Mouse (Mus musculus): ENCODE data around the gene Cmbl. TPM values are rescaled to one million over a fixed set of nuclear protein-coding genes. Genes with fewer than 3 reads are reported as not detected.

The Cmbl gene
- 10 to 100 TPM; 24.8 to 26.4 TPM for total RNA-seq (2021)

DNA sequence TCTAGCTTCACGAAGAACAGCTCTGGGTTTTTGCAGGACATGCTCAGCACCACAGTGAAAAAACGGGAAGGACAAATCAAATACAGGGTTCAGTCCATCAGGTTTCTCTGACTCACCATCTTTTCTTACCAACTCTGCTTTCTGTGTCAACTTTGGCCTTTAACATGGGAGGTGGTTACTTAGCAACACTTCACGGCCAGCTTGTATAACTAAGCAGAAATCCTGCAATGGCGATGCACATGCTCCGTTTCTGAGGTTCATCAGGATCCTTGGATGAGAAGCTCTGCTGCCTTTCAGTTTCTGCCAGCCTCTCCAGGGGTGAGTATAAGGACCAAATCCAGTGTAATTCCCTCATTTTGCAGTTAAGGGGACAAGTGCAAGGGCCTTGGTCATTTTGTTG is at the start of gene Cmbl:
TSS of gene Cmbl (plus strand) at position 206 of the 400 bp plus-strand sequence.
- no peak for DNase-seq
- intact Hi-C loops (cut with DNase I) = loop anchor here (5.0 kb wide), 1 partner anchor 33 kb away; the partner anchor contains the start of gene March6

DNA sequence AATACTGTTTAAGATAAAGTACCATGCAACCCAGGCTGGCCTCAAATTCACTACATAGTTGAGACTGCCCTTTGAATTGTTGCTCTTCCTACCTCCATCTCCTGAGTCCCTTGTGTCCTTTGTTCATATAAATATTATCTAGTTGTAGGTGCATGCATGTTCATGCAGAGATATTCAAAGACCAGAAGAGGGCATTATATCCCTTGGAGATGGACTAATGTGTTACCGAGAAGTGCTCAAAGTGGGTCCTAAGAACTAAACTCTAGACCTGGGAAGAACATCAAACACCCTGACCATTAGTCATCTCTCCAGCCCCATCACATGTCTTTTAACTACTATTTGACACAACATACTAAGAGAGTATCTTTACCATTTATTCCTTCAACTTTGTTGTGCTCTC is 48.0 kb upstream of the Cmbl start:
- no peak for DNase-seq
- intact Hi-C loops (cut with DNase I) = loop anchor here (1.0 to 2.0 kb wide), 2 partner anchors 55 to 70 kb away; no protein-coding TSS in a partner anchor

DNA sequence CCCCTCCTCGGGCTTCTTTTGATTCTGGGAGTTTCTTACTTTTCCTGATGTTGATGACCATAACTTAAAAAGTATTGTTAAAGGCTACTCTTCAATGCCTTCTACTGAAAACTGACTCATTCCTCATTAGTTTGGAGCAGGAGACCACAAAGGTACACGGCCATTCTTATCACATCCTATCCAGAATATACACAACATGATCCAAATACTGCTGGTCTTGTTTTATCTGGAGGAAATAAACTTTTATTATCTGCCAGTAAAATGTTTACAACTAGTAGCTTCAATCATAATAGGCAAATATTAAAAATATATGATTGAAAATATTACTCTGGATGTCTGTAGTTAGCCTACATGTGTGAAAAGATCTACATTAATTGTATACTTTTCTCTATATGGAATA is 46.8 kb upstream of the Cmbl start:
- no peak for DNase-seq
- intact Hi-C loops (cut with DNase I) = no loop called here

DNA sequence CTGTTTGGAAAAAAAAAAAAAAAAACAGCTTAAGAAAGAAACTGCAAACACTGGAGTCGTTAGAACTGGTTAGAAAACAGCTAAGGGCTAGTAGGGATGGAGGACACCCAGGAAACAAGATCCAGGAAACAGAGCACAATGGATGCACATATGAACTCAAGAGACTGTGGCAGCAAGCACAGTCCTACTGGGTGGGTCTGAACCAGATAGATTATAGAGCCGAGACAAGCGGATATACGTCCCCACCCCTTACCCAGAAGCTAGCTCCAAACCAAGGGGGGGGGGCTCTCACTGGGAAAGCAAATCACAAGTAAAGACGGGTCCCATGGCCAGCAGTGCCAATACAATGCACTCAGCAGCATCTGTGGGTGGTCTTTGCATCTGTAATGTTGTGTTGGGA is 46.2 kb upstream of the Cmbl start:
- intact Hi-C loops (cut with DNase I) = no loop called here
- no peak for DNase-seq

DNA sequence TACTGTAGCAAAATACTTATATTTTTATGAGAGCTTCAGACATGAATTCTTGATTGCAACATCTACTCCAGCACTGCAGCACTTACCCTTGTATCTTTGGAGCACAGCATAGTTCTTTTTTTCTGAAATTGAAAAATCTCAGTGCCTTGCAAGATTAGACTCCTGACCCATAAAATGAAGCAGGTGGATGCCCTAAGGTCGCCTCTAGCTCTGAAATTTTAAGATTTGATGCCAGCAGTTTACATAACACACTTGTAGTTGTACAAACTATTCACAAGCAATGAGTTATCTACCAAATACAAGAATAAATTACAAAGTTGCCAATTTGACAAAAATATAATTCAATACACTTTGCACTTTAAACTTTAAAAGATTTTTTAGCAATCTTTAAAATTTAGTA is 38.7 kb upstream of the Cmbl start:
- no peak for DNase-seq
- intact Hi-C loops (cut with DNase I) = no loop called here

DNA sequence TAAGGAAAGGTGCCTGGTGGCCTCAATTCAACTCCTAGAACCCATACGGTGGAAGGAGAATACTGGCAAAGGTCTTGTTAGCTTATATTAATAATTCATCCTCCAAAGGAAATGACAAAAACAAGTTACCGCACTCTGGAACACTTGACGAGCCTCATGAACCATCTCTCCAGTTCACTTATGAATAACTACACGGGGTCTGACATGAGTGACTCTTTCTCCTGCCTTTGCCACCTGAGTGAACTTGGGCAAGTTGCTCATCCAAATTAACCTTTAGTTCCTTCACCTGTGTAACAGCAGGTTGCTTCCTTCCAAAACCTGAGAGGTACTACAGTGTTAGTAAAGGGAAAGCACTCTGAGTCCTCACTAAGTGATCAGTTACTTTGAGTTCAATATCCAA is 36.7 kb upstream of the Cmbl start:
- intact Hi-C loops (cut with DNase I) = no loop called here
- no peak for DNase-seq

DNA sequence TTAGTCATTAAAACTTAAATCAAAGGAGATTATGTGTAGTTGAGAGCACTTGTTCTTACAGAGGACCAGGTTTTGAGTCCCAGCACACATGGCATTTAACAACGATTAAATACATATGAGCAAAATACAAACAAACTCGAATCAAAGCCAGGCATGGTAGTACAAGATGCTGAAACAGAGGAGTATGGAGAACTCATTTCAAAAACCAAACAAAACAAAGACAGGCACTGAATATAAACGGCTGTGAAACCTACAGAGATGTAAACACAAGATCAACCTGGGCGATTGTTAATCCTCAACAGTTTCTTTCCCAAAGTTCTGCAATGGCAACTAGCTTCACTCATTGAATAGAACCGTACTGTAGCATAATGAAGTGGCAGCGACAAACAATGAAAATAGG is 36.1 kb upstream of the Cmbl start:
- DNase-seq = no peak
- intact Hi-C loops (cut with DNase I) = no loop called here

DNA sequence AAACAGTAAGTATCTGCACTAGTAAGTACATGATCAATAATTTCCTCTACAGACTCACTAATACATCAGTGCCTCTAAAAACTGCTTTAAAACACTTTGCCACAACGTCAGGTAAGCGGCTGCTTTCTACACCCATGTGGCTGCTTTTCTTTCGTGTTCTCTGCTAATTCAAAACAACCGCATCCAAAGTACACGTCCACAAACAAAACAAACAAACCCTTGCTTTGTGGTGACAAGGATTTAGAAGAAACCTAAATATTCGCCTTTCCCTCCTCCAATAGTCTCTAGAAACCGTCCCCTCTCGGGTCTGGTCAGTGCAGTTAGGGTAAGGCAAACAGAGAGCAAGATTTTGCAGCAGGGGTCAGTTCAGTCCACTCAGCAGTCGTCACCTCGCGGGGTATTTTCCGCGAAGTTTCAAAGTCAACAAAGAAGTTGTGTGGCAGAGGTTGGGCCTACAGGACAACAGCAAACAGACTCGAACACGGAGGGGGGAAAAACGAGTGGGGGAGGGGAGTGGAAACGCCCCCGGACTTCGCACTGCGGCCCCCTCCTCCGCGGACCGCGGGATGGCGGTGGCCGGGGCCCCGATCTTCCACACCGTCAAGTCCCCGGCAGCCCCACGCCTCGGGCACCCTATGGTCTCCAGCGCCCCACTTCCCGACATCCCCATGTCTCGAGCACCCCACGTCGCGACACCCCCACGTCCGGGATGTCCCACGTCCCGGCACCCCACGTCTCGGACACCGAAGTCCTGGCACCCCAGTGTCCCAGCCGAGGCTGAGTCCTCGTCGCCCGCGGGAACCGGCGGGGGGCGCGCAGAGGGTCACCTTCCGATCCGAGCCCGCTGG is 35.2 kb upstream of the Cmbl start:
- peak; percentile 51 to 65 for DNase-seq

DNA sequence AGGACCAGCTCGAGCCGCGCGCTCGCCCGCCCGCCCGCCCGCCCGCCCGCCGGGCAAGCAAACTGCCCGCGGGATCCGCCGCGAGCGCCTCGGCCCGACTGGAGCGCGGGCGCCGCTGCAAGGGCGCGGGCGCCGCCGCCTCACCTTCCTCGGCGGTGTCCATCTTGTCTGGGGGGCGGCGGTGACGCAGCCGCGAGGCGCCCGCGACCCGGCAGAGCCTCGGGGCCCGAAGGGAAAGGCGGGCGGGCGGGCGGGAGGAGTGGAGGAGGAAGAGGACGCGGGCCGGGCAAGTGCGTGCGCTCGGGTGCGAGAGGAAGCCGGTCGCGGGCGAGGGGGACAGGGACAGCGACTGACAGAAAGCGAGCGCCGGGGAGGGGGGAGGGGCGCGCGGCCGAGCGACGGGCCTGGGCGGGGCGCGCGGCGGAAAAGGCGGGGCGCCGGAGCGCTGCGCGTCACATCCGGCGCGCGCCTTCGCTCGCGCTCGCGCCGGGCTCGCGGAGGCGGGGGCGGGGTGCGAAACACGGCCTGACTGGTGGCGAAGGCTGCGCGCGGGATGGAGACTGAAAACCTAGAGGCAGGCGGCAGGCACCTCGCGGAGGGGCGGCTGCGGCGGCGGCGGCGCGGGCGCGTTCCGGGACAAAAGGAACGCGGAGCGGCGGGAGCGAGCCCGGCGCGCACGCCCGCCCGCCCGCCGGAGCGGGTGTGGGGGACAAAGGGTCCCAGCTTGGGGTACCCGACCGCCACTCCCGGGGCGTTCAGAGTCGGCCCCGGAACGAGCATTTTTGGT is 34.3 kb upstream of the Cmbl start, which contains the start of gene March6:
TSS of gene March6 (minus strand) at position 395 of the 787 bp plus-strand sequence.
- peak; percentile 90 to 91 for DNase-seq
- intact Hi-C loops (cut with DNase I) = loop anchor here (2.0 to 5.0 kb wide), 5 partner anchors 36 to 306 kb away; partner anchors contain the start of genes Cct5, Cmbl, Dap and Fam173b

More for the DNA sequence above, 35.2 kb upstream of the Cmbl start:
- intact Hi-C loops (cut with DNase I) = loop anchor here (2.0 to 5.0 kb wide), 5 partner anchors 37 to 305 kb away; partner anchors contain the start of genes Cct5, Cmbl, Dap and Fam173b

DNA sequence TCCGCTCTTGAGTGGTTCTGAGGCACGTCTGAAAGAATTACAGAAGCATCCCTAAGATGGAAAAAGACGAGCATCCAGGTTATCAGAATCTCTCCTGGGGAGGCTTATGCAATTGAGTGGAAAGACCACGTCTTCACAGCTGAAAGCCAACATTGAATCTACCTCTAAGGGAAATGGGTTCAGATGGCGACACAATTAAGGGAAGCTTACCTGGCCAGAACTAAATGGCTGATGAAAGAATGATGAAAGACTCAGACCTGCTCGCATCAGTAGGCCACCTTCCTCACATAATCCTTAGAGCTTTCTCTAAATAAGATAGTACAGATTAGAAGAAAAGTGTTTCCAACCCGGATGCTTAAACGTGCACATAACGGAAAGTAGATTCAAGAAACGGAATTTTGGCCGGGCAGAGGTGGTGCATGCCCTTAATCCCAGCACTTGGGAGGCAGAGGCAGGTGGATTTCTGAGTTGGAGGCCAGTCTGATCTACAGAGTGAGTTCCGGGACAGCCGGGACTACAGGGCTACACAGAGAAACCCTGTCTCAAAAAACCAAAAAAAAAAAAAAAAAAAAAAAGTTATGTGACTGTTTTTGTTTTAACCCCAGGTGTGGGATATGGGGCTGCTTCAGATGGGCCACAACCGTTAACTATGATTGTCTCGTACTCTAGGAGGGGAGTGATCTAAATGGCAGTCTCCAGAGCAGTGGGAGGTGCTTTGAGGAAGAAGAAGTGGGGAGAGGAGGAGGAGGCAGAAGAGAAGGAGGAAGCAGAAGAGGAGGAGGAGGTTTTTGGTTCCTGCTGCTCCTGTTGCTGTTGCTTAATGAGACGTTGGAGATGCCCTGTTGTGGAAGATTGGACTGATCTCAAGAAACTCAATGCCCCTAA is 33.5 kb upstream of the Cmbl start:
- no peak for DNase-seq

DNA sequence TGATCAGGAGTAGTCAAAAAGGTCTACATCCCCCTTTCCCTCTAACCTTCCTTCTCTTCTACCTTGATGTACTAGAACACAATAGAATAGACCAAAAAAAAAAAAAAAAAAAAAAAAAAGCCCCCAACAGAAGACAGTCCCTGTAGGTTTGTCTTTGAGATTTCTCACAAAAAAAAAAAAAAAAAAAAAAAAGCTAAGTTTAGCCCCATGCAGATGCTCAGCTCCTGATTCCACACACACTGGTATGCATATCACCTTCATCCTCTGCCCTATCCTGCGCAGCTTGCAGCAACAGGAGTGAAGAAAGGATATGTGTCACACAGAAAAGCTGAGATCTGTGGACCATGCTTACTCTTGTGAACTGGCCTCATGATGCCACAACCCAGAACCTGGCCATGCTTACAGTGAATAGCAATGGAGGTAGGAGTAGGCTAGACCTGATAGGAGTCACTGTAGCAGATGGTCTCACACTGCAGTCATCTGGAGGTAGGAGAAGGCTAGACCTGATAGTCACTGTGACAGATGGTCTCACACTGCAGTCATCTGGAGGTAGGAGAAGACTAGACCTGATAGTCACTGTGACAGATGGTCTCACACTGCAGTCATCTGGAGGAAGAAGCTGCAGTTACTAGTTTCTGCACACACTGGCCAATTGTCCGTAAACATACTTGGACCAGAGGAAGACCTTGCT is 32.7 kb upstream of the Cmbl start:
- DNase-seq = no peak
- intact Hi-C loops (cut with DNase I) = loop anchor here (5.0 kb wide), 4 partner anchors 35 to 80 kb away; partner anchors contain the start of genes Cct5, Cmbl, Fam173b and Ropn1l

More for the DNA sequence above, 33.5 kb upstream of the Cmbl start:
- intact Hi-C loops (cut with DNase I) = loop anchor here (2.0 to 5.0 kb wide), 5 partner anchors 36 to 307 kb away; partner anchors contain the start of genes Cct5, Cmbl, Dap and Fam173b

DNA sequence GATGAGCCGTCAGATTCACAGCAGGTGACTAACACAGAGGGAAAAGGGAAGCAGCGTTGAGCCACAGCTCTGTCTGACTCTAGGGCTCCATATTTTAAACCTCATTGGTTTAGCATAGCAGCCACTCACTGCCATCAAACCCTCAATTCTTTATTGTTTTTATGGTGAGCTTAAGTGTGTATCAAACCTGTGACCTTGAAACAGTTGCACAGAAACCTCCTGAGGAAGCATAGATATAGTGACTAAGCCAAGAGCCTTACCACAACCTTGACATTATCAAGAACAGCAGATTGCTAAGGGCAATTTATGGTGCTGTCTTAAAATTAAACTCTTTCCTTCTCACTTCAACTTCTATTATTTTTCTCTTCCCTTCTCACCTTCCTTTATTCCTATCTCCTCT is 31.7 kb upstream of the Cmbl start:
- DNase-seq = no peak
- intact Hi-C loops (cut with DNase I) = loop anchor here (5.0 kb wide), 4 partner anchors 34 to 81 kb away; partner anchors contain the start of genes Cct5, Cmbl, Fam173b and Ropn1l

DNA sequence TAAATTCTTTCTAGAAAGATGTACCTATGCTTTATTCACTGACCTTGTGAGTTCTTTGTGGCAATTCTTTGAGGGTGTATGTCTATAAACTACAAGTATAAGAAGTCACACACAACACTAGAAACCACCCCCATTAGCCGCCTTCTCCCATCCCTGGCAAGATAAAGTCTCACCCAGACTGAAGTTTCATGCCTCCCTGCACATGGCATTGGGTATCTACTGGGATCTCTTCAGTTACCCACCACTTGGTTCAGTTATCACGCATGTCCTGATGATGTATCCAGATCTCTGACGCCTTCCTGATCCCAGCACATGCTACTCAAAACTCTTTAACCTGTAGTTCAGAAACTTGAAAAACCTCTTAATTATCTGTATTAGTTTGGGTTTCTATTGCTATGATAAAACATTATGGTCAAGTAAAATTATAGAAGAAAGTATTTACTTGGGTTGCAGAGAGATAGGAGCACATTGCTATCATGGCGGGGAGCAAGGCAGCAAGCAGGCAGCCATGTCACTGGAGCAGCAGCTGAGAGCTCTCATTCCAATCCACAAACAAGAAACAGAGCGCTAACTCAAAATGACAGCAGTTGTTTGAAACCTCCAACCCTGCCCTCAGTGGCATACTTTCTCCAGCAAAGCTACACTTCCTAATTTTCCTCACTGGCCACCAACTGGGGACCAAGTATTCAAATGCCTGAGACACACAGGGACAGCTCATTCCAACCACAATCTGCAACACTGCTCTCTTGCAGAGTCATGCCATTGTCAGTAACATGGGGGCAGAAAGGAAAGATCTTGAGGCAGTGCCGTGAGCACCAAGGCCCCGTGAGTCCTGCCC is 30.5 kb upstream of the Cmbl start:
- DNase-seq = no peak
- intact Hi-C loops (cut with DNase I) = loop anchor here (5.0 kb wide), 4 partner anchors 33 to 82 kb away; partner anchors contain the start of genes Cct5, Cmbl, Fam173b and Ropn1l

DNA sequence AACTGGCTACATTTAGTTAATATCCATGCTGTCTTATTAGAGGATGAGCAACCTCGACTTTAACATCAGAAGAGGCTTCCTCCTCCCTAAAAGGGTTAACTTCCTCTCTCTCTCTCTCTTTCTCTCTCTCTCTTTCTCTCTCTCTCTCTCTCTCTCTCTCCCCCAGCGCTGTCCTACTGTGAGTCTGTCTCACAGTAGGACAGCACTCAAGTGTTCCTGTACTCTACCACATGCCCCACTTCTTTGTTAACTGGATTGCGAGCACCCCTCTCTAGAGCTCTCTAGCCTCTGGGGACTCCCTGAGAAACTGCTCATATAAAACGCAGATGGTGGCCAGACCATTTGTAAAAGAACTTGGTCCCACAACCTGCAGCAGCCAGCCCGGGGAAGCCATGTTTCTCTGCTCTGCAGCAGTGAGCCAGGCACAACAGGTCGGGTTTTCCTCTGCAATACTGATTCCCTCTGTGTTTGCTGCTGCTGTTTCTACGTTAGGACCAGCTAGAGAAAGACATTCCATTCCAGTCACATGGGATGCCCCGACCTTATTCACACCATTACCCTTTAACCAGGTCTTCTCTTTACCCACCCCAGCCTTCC is 29.8 kb upstream of the Cmbl start:
- no peak for DNase-seq
- intact Hi-C loops (cut with DNase I) = no loop called here

DNA sequence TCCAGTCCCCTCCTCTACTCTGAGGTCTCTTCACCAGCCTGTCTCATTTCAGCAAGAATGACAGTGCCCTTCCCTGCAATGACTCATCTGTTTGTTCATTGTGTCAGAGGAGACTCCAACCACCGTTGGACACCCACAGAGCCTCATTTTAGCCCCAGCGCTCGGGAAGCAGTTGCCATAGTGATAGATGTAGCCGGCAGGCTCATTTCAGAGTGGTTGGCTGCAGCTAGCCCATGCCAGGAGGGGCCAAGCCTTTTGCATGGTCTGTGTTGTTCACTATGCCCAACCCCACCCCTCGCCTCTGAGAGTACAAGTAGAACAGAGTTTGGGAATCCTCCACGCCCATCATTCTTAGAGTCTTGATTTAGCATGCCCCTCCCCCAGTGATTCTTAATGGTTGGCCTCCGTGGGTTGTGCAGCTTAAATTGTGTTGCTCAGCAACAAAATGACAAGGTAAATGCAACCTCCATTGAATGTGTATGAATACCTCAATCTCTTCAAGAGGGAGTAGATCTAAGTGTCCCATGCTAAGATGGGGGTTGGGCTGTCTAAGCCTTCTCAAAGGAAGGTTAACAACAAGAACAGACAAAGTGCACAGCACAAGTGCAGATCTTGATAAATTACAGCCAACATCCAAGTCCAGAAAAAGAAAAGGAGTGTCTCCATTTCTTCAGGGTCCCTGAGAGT is 29.0 kb upstream of the Cmbl start:
- DNase-seq = no peak
- intact Hi-C loops (cut with DNase I) = no loop called here

DNA sequence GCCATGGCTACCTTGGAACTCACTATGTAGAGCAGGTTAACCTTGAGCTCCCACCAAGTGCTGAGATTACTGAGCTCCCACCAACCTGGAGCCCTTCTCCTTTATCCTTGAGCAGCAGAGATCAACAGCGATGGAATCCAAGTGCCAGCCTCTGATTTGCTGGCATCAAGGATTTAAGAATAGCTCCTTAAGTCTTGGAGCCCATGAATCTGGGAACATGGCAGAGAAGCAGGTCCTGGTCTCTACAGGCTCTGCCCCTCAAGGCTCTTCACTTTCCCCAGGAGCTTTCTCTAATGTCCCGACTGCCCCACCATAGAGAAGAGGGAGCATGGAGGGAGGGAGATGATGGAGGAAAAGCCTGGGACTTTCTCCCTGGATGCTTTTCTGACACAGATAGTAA is 27.5 kb upstream of the Cmbl start:
- intact Hi-C loops (cut with DNase I) = no loop called here
- no peak for DNase-seq

DNA sequence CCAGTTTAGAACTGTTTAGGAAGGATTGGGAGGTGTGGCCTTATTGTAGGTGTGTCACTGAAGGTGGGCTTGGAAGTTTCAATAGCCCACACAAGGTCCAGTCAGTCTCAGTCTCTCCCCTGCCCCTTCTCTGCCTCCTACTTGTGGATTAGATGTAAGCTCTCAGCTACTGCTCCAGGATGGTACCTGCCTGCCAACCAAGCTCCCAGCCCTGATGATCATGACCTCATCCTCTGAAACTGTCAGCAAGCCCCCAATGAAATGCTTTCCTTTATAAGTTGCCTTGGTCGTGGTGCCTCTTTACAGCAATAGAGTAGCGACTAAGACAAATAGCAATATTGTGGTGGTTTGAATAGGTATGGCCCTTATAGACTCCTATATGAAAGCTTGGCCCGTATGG is 26.8 kb upstream of the Cmbl start:
- intact Hi-C loops (cut with DNase I) = no loop called here

More for the DNA sequence above, 26.8 kb upstream of the Cmbl start:
- DNase-seq = no peak
